Mouse (Mus musculus): ENCODE results near the gene Gm49711. TPM values are rescaled to one million over a fixed set of nuclear protein-coding genes. Genes with fewer than 3 reads are reported as not detected.

Gm49711 gene
- polyA plus RNA-seq, 1 experiment: not detected

GRCm38 (mm10) chr16:92076797-92077196 lies 18.7 kb downstream of the Gm49711 start:
- TF ChIP-seq REST (IDR thresholded peaks at IDR 0.05; ENCODE audit: insufficient read depth, insufficient read length): no peak
- no peak for TF ChIP-seq TCF12 (IDR thresholded peaks at IDR 0.05; ENCODE audit: insufficient read depth, poor library complexity, severe bottlenecking)
- no peak for TF ChIP-seq E2F4 (IDR thresholded peaks at IDR 0.05; ENCODE audit: insufficient read depth)
- no peak for TF ChIP-seq MYOD1 (IDR thresholded peaks at IDR 0.05; ENCODE audit: control insufficient read depth in 1 of 3, insufficient read length in 2 of 3, low read depth in 2 of 3)
- no peak for TF ChIP-seq CEBPB (IDR thresholded peaks at IDR 0.05; ENCODE audit: insufficient read depth, poor library complexity, severe bottlenecking)
- TF ChIP-seq POLR2A (IDR thresholded peaks at IDR 0.05; ENCODE audit: insufficient read length, low read depth): no peak
- no peak for TF ChIP-seq TCF3 (IDR thresholded peaks at IDR 0.05; ENCODE audit: insufficient read length, low read depth)
- no peak for TF ChIP-seq POLR2AphosphoS2 (IDR thresholded peaks at IDR 0.05; ENCODE audit: insufficient read length, low read depth)
- TF ChIP-seq MYOG (IDR thresholded peaks at IDR 0.05; ENCODE audit: control insufficient read depth in 1 of 3, insufficient read depth in 1 of 3, insufficient read length in 2 of 3, low read depth in 2 of 3): no peak
- no peak for TF ChIP-seq MAX (IDR thresholded peaks at IDR 0.05; ENCODE audit: low read depth)
- H3K4me3 ChIP-seq: no peak overlapping the region
- H3K79me2 ChIP-seq (ENCODE audit: control insufficient read depth, insufficient read depth): peaks cover 97% of the 10 kb centered on the region
- no peak overlapping the region for H3ac ChIP-seq (ENCODE audit: control insufficient read depth, insufficient read length)
- no peak overlapping the region for H3K4me2 ChIP-seq (ENCODE audit: low read depth)
- H3K36me3 ChIP-seq (ENCODE audit: control insufficient read depth, insufficient read depth): peaks cover 24% of the 10 kb centered on the region
- no peaks in the 10 kb centered on the region for H3K27me3 ChIP-seq (ENCODE audit: control insufficient read depth, insufficient read depth, insufficient read length)

GRCm38 (mm10) chr16:92083771-92084453 lies 25.8 kb downstream of the Gm49711 start:
- Histone ChIP-seq H3K4me2 (ENCODE audit: low read depth) (no peak overlapping the region), H3K4me3 (no peak overlapping the region), H3K36me3 (ENCODE audit: control insufficient read depth, insufficient read depth) (peaks cover 6% of the 10 kb centered on the region), H3K27me3 (ENCODE audit: control insufficient read depth, insufficient read depth, insufficient read length) (no peaks in the 10 kb centered on the region), H3K79me2 (ENCODE audit: control insufficient read depth, insufficient read depth) (peaks cover 97% of the 10 kb centered on the region), H3ac (ENCODE audit: control insufficient read depth, insufficient read length) (no peak overlapping the region)
- TF ChIP-seq E2F4 (IDR thresholded peaks at IDR 0.05; ENCODE audit: insufficient read depth): no peak
- no peak for TF ChIP-seq CEBPB (IDR thresholded peaks at IDR 0.05; ENCODE audit: insufficient read depth, poor library complexity, severe bottlenecking)
- no peak for TF ChIP-seq TCF3 (IDR thresholded peaks at IDR 0.05; ENCODE audit: insufficient read length, low read depth)
- TF ChIP-seq POLR2AphosphoS2 (IDR thresholded peaks at IDR 0.05; ENCODE audit: insufficient read length, low read depth): no peak
- TF ChIP-seq MAX (IDR thresholded peaks at IDR 0.05; ENCODE audit: low read depth): no peak
- TF ChIP-seq MYOG (IDR thresholded peaks at IDR 0.05; ENCODE audit: control insufficient read depth in 1 of 3, insufficient read depth in 1 of 3, insufficient read length in 2 of 3, low read depth in 2 of 3): no peak

GRCm38 (mm10) chr16:92089225-92089624 lies 31.1 kb downstream of the Gm49711 start:
- no peak overlapping the region for H3ac ChIP-seq (ENCODE audit: control insufficient read depth, insufficient read length)
- H3K27me3 ChIP-seq (ENCODE audit: control insufficient read depth, insufficient read depth, insufficient read length): no peaks in the 10 kb centered on the region
- peaks cover 4% of the 10 kb centered on the region for H3K36me3 ChIP-seq (ENCODE audit: control insufficient read depth, insufficient read depth)
- TF ChIP-seq POLR2AphosphoS2 (IDR thresholded peaks at IDR 0.05; ENCODE audit: insufficient read length, low read depth) (no peak), MYOD1 (IDR thresholded peaks at IDR 0.05; ENCODE audit: control insufficient read depth in 1 of 3, insufficient read length in 2 of 3, low read depth in 2 of 3) (no peak), MAX (IDR thresholded peaks at IDR 0.05; ENCODE audit: low read depth) (no peak), MYOG (IDR thresholded peaks at IDR 0.05; ENCODE audit: control insufficient read depth in 1 of 3, insufficient read depth in 1 of 3, insufficient read length in 2 of 3, low read depth in 2 of 3) (no peak), TCF3 (IDR thresholded peaks at IDR 0.05; ENCODE audit: insufficient read length, low read depth) (no peak), POLR2A (IDR thresholded peaks at IDR 0.05; ENCODE audit: insufficient read length, low read depth) (no peak), SRF (IDR thresholded peaks at IDR 0.05; ENCODE audit: control insufficient read depth, insufficient read length, low read depth) (no peak), E2F4 (IDR thresholded peaks at IDR 0.05; ENCODE audit: insufficient read depth) (no peak), USF1 (IDR thresholded peaks at IDR 0.05; ENCODE audit: low read depth) (no peak), CEBPB (IDR thresholded peaks at IDR 0.05; ENCODE audit: insufficient read depth, poor library complexity, severe bottlenecking) (no peak)
- no peak overlapping the region for H3K4me2 ChIP-seq (ENCODE audit: low read depth)
- no peak overlapping the region for H3K4me3 ChIP-seq
- peaks cover 65% of the 10 kb centered on the region for H3K79me2 ChIP-seq (ENCODE audit: control insufficient read depth, insufficient read depth)

- Histone ChIP-seq H3ac (ENCODE audit: control insufficient read depth, insufficient read length) (no peak overlapping the region), H3K4me2 (ENCODE audit: low read depth) (no peak overlapping the region), H3K79me2 (ENCODE audit: control insufficient read depth, insufficient read depth) (peaks cover 41% of the 10 kb centered on the region), H3K4me3 (no peak overlapping the region), H3K36me3 (ENCODE audit: control insufficient read depth, insufficient read depth) (peaks cover 4% of the 10 kb centered on the region), H3K27me3 (ENCODE audit: control insufficient read depth, insufficient read depth, insufficient read length) (no peaks in the 10 kb centered on the region)
- no peak for TF ChIP-seq REST (IDR thresholded peaks at IDR 0.05; ENCODE audit: insufficient read depth, insufficient read length)
- TF ChIP-seq TCF12 (IDR thresholded peaks at IDR 0.05; ENCODE audit: insufficient read depth, poor library complexity, severe bottlenecking): no peak
- TF ChIP-seq TCF3 (IDR thresholded peaks at IDR 0.05; ENCODE audit: insufficient read length, low read depth): no peak
- no peak for TF ChIP-seq MYOD1 (IDR thresholded peaks at IDR 0.05; ENCODE audit: control insufficient read depth in 1 of 3, insufficient read length in 2 of 3, low read depth in 2 of 3)
- TF ChIP-seq USF1 (IDR thresholded peaks at IDR 0.05; ENCODE audit: low read depth): no peak
- TF ChIP-seq CEBPB (IDR thresholded peaks at IDR 0.05; ENCODE audit: insufficient read depth, poor library complexity, severe bottlenecking): no peak
- TF ChIP-seq SRF (IDR thresholded peaks at IDR 0.05; ENCODE audit: control insufficient read depth, insufficient read length, low read depth): no peak
- no peak for TF ChIP-seq MYOG (IDR thresholded peaks at IDR 0.05; ENCODE audit: control insufficient read depth in 1 of 3, insufficient read depth in 1 of 3, insufficient read length in 2 of 3, low read depth in 2 of 3)
- TF ChIP-seq POLR2AphosphoS2 (IDR thresholded peaks at IDR 0.05; ENCODE audit: insufficient read length, low read depth): no peak
- no peak for TF ChIP-seq MAX (IDR thresholded peaks at IDR 0.05; ENCODE audit: low read depth)
- no peak for TF ChIP-seq POLR2A (IDR thresholded peaks at IDR 0.05; ENCODE audit: insufficient read length, low read depth)
- no peak for TF ChIP-seq E2F4 (IDR thresholded peaks at IDR 0.05; ENCODE audit: insufficient read depth)
Observed at GRCm38 (mm10) chr16:92091876-92092275, 33.8 kb downstream of the Gm49711 start.

Measured in myocyte (in vitro differentiated cells).